Mouse (Mus musculus) megakaryocyte, embryonic 14.5 days (primary cell): Measurements from ENCODE around the gene Ldb3.

Experiments
- FLI1 ChIP-seq: IDR thresholded peaks from 2 replicates; pipeline ENCODE4 v1.6.1; 2012; ENCODE audit warnings: low read length, inconsistent platforms, mixed read lengths
- GATA1 ChIP-seq: IDR thresholded peaks from 3 replicates; pipeline ENCODE4 v1.6.1; 2012; ENCODE audit warnings: mixed read lengths, low read length, inconsistent platforms, borderline replicate concordance

GRCm38 (mm10) chr14:34515860-34516259 is 72.6 kb downstream of the Ldb3 start:
- TF ChIP-seq GATA1: no peak
- TF ChIP-seq FLI1: no peak
